Mouse (Mus musculus) forebrain, embryonic 14.5 days (tissue): ENCODE results near the gene Bpifb5. TPM values are rescaled to one million over a fixed set of nuclear protein-coding genes. Genes with fewer than 3 reads are reported as not detected.
A peak's percentile ranks its signal among the peaks of the same experiment; 100 is the strongest.

ENCODE experiments used
- ATAC-seq: fragments of 200-750 bp; cut with Nextera tagmentation; 2 replicates; pipeline ENCODE4 v1.8.0; 2017; ENCODE audit warnings: mild to moderate bottlenecking, moderate library complexity
- DNase-seq: peaks from one replicate; pipeline ENCODE4 v3.0.0-alpha.2; 2015; ENCODE audit warnings: low spot score
- H3K27ac ChIP-seq: fragments of 300-500 bp; sonication (generic); 2 replicates; pipeline ENCODE4 v1.5.1; 2014; ENCODE audit warnings: low read depth, mild to moderate bottlenecking, control low read depth, low read length, moderate library complexity
- H3K27me3 ChIP-seq: fragments of 300-500 bp; sonication (generic); replicated peaks from 2 replicates; pipeline ENCODE4 v1.6.1; 2014; ENCODE audit warnings: low read length, control low read depth, mixed read lengths; ENCODE audit not compliant: control insufficient read depth, insufficient read depth
- H3K36me3 ChIP-seq: fragments of 300-500 bp; sonication (generic); 2 replicates; pipeline ENCODE4 v1.6.1; 2014; ENCODE audit warnings: low read length, control low read depth; ENCODE audit not compliant: control insufficient read depth, insufficient read depth
- H3K4me1 ChIP-seq: fragments of 300-500 bp; sonication (generic); 2 replicates; pipeline ENCODE4 v1.6.1; 2014; ENCODE audit warnings: antibody characterized with exemption, low read length, control low read depth; ENCODE audit not compliant: control insufficient read depth, insufficient read depth
- H3K4me2 ChIP-seq: fragments of 300-500 bp; sonication (generic); 2 replicates; pipeline ENCODE4 v1.6.1; 2014; ENCODE audit warnings: mild to moderate bottlenecking, control low read depth, low read length
- H3K4me3 ChIP-seq: fragments of 300-500 bp; sonication (generic); 2 replicates; pipeline ENCODE4 v1.5.1; 2014; ENCODE audit warnings: low read depth, low read length, control low read depth
- H3K9ac ChIP-seq: fragments of 300-500 bp; sonication (generic); 2 replicates; pipeline ENCODE4 v1.6.1; 2014; ENCODE audit warnings: mild to moderate bottlenecking, low read length, control low read depth, moderate library complexity
- H3K9me3 ChIP-seq: fragments of 300-500 bp; sonication (generic); replicated peaks from 2 replicates; pipeline ENCODE4 v1.6.1; 2016; ENCODE audit warnings: low read length, control low read depth, mixed read lengths; ENCODE audit not compliant: control insufficient read depth
- WGBS: fragments of 180-500 bp; shearing (Covaris S2); extraction: QIAGEN DNeasy Blood & Tissue Kit; methylation state at CpG from one replicate; pipeline ENCODE4 v1.1.7; 2014; 5-methylcytosine and 5-hydroxymethylcytosine counted together
- polyA plus RNA-seq: library from polyadenylated mRNA; unstranded; fragments of >200 nt; fragmentation: Nextera tagmentation; extraction: Ambion mirVana; gene quantifications from 2 replicates; pipeline ENCODE4 v1.2.1, GENCODE M21; 2014

Bpifb5 gene
- polyA plus RNA-seq, 1 experiment from 2014 or later = 0.51 TPM

DNA sequence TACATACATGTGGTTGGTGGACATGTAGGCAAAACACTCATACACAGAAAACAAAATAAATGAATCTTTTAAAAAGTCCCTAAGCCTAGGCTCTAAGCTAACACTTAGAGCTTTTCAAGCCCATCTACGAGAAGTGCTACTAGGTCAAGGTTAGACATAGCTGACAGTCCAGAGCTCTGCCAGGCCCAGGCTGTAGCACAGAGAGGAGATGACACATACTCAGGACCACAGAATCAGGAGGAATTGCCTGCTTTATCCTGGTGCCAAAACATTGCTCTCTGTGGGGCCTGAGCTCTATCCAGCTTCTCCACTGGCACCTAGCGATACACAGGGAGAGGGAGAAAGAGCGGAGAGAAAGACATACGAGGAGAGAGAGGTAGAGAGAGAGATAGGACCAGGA, 30.5 kb upstream of the Bpifb5 start:
- DNase-seq = no peak
- H3K4me3 ChIP-seq = no peak overlapping the region
- H3K27me3 ChIP-seq = no peaks in the 10 kb centered on the region
- H3K4me2 ChIP-seq = no peak overlapping the region
- no peak for ATAC-seq
- H3K9ac ChIP-seq = no peak overlapping the region
- 91% methylated on average over 4 of the region's 4 CpGs for WGBS
- no peak overlapping the region for H3K27ac ChIP-seq
- no peaks in the 10 kb centered on the region for H3K4me1 ChIP-seq
- H3K9me3 ChIP-seq = no peaks in the 10 kb centered on the region
- H3K36me3 ChIP-seq = no peaks in the 10 kb centered on the region

DNA sequence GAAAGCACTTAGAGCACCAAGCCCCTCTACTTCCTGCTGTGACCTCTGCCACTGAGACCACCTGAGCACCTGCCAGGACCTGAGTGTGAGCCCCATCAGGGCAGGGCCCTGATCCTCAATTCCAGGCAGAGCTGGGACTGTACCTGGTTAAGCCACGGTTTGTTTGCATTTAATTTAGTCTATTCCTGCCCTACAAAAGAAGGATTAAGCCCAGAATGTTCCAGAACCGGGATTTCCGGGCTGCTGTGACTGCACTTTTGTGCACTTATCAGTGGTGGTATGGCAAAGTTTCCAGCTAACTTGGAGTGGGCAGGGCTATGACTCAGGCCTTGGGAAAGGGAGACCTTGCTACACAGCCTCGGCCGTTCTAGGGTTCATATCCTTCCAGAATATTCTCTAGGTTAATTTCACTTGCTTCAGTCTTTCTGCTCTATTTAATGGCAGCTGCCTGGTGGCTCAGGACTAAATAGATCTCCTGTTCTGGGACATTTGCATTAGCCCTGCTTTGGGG, 29.5 kb upstream of the Bpifb5 start:
- no peak for ATAC-seq

DNA sequence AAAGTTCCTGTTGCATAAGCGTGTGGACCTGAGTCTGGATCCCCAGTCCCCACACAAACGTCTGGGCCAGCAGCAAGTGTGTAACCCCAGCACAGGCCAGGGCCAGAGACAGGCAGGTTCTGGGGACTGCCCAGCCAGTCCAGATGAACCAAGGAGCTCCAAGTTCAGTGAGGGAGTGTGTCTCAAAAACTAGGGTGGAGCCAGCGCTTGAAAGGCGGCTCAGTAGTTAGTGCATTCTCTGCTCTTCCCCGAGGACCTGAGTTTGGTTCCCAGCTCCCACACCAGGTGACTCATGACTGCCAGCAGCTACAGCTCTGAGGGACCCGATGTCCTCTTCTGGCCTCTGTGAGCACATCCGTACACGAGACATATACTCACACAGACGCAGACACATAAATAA, 26.5 kb upstream of the Bpifb5 start:
- no peaks in the 10 kb centered on the region for H3K27me3 ChIP-seq
- no peak overlapping the region for H3K4me3 ChIP-seq
- ATAC-seq (no peak), DNase-seq (no peak)
- WGBS = 90% methylated on average over 9 of the region's 9 CpGs
- no peaks in the 10 kb centered on the region for H3K36me3 ChIP-seq
- no peak overlapping the region for H3K4me2 ChIP-seq
- no peak overlapping the region for H3K9ac ChIP-seq
- no peak overlapping the region for H3K27ac ChIP-seq
- no peaks in the 10 kb centered on the region for H3K9me3 ChIP-seq
- no peaks in the 10 kb centered on the region for H3K4me1 ChIP-seq

More for the DNA sequence above, 29.5 kb upstream of the Bpifb5 start:
- Histone ChIP-seq H3K9me3 (no peaks in the 10 kb centered on the region), H3K4me1 (no peaks in the 10 kb centered on the region), H3K27ac (no peak overlapping the region), H3K4me3 (no peak overlapping the region), H3K36me3 (no peaks in the 10 kb centered on the region), H3K9ac (no peak overlapping the region), H3K4me2 (no peak overlapping the region), H3K27me3 (no peaks in the 10 kb centered on the region)
- 64% methylated on average over 5 of the region's 5 CpGs for WGBS
- no peak for DNase-seq

DNA sequence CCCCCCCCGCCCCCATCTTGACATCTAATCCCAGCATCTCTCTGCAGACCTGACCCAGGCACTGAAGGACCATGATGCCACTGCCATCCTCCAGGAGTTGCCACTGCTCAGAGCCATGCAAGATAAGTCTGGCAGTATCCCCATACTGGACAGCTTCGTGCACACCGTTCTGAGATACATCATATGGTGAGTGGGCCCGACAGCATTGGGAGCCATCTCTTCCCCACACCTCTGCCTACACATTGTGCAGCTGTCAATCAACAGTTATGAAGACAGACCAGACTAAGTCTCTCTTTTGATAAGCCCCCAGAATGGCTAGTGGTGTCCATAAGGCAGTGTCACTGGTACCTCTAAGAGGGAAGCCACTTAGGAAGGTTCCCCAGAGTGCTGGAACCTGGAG, 18.9 kb upstream of the Bpifb5 start:
- no peak for DNase-seq
- Histone ChIP-seq H3K27me3 (no peaks in the 10 kb centered on the region), H3K4me2 (no peak overlapping the region), H3K4me3 (no peak overlapping the region), H3K9ac (no peak overlapping the region), H3K4me1 (no peaks in the 10 kb centered on the region), H3K9me3 (no peaks in the 10 kb centered on the region), H3K36me3 (no peaks in the 10 kb centered on the region), H3K27ac (no peak overlapping the region)
- WGBS = 99% methylated on average over 4 of the region's 4 CpGs
- ATAC-seq = no peak

DNA sequence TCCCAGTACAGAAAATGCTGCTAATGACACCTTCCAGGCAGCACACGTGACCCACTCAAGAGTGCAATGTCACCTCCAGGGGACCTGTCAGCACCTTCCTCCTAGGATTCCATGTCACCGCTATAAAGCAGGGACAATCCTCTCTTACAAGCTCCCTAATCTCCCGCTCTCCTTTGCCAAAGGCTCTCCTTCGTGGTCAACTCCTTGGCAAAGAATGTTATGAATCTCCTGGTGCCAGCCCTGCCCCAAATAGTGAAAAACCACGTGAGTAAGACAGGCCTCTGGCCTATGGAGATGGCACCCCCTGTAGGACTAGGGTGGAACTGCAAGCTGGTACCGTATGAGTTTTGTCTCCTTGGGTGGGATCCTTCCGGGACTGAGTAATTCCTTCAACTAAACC, 16.6 kb upstream of the Bpifb5 start:
- no peaks in the 10 kb centered on the region for H3K36me3 ChIP-seq
- no peak overlapping the region for H3K27ac ChIP-seq
- DNase-seq (no peak), ATAC-seq (no peak)
- no peaks in the 10 kb centered on the region for H3K9me3 ChIP-seq
- no peaks in the 10 kb centered on the region for H3K27me3 ChIP-seq
- H3K9ac ChIP-seq = no peak overlapping the region
- no peaks in the 10 kb centered on the region for H3K4me1 ChIP-seq
- H3K4me2 ChIP-seq = no peak overlapping the region
- 61% methylated on average over 7 of the region's 7 CpGs for WGBS
- H3K4me3 ChIP-seq = no peak overlapping the region

DNA sequence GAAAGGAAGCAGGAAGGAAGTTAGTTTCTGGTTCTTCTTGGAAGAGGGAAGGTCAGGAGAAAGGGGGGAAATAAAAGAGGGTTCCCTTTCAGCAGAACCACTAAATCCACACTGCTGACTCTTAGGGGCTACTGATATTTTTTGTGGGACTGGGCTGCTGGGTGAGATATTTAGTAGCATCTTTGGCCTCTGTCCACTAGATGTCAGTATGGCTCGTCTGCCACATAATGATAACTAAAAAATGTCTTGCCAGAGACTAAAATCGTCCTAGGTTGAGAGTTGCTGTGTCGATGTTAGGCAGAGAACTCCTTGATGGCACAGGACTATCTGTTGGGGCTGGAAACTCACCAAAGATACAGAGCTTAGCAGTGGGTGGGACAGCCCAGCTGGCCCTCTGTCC, 14.4 kb upstream of the Bpifb5 start:
- ATAC-seq (no peak), DNase-seq (peak; percentile 65)
- 23% methylated on average over 3 of the region's 3 CpGs for WGBS

DNA sequence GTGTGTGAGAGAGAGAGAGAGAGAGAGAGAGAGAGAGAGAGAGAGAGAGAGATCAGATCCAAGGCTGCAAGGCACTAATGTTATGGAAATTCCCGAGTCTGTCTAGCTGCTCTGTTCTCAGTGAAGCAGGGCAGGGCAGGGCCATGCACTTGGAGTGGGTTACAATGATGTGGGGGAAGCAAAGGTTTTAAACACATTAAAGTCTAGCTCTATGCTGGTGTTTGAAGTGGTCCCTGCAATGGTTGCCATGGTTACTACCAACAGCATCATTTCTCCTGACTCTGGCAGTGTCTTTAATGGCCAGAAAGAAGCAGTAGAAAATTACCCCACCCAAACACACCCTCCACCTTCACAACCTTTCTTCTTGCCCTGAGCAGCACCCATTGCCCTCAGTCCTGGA, 12.4 kb upstream of the Bpifb5 start:
- no peaks in the 10 kb centered on the region for H3K27me3 ChIP-seq
- no peaks in the 10 kb centered on the region for H3K9me3 ChIP-seq
- no peak overlapping the region for H3K27ac ChIP-seq
- ATAC-seq (no peak), DNase-seq (peak; percentile 32)
- H3K9ac ChIP-seq = no peak overlapping the region
- no peaks in the 10 kb centered on the region for H3K4me1 ChIP-seq
- no peak overlapping the region for H3K4me2 ChIP-seq
- H3K36me3 ChIP-seq = no peaks in the 10 kb centered on the region
- H3K4me3 ChIP-seq = no peak overlapping the region
- 38% methylated on average over 1 of the region's 1 CpGs for WGBS

More for the DNA sequence above, 14.4 kb upstream of the Bpifb5 start:
- Histone ChIP-seq H3K4me3 (no peak overlapping the region), H3K27me3 (no peaks in the 10 kb centered on the region), H3K27ac (no peak overlapping the region), H3K4me2 (no peak overlapping the region), H3K4me1 (no peaks in the 10 kb centered on the region), H3K9ac (no peak overlapping the region), H3K36me3 (no peaks in the 10 kb centered on the region), H3K9me3 (no peaks in the 10 kb centered on the region)

DNA sequence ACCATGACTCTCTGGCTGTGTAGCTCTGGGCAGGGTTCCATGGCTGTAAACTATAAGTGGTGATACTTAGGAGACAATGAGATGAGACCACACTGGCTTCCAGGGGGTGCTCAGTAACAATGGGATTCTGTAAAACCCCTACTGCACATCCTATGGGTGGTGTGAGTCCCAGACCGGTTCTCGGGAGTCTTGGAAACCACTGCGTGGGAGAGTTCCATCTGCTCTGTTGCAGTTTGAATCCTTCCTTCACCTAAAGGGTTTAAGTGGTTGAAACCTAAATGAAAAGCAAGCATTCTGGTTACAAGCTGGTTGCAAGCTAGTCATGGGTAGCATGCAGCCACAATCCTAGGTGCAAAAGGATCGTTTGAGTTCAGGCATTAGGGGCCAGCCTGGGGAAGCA, 11.7 kb upstream of the Bpifb5 start:
- Histone ChIP-seq H3K4me3 (no peak overlapping the region), H3K4me2 (no peak overlapping the region)
- 95% methylated on average over 4 of the region's 4 CpGs for WGBS

DNA sequence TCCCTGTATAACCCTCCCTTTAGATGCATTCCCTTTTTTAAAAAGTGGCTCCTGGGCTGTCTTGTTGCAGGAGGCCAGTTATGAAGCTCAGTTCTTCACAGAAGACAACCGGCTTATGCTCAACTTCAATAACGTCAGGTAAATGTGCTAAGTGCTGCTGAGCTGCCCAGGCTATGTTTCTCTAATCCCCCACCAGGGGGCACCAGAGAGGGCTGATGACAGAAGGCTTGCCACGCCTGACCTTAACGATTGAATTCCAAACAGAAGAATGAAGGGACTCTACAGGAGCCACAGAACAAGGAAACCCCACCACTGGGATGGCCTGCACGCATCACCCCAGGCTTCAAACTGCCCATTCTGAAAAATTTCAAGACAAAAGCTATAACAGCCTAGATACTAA, 8.4 kb upstream of the Bpifb5 start:
- H3K27me3 ChIP-seq = no peaks in the 10 kb centered on the region
- no peak overlapping the region for H3K4me3 ChIP-seq
- no peaks in the 10 kb centered on the region for H3K36me3 ChIP-seq
- WGBS = 17% methylated on average over 5 of the region's 5 CpGs
- DNase-seq (peak; percentile 76), ATAC-seq (no peak)
- no peaks in the 10 kb centered on the region for H3K9me3 ChIP-seq
- no peak overlapping the region for H3K9ac ChIP-seq
- no peak overlapping the region for H3K4me2 ChIP-seq
- H3K4me1 ChIP-seq = no peaks in the 10 kb centered on the region
- no peak overlapping the region for H3K27ac ChIP-seq

More for the DNA sequence above, 11.7 kb upstream of the Bpifb5 start:
- Histone ChIP-seq H3K27ac (no peak overlapping the region), H3K9ac (no peak overlapping the region), H3K36me3 (no peaks in the 10 kb centered on the region), H3K4me1 (no peaks in the 10 kb centered on the region), H3K27me3 (no peaks in the 10 kb centered on the region), H3K9me3 (no peaks in the 10 kb centered on the region)
- DNase-seq = no peak
- ATAC-seq = no peak
